Mouse (Mus musculus) layer of hippocampus, adult 18-20 months (tissue): ENCODE measurements around the gene Ankrd60. TPM values are rescaled to one million over a fixed set of nuclear protein-coding genes. Genes with fewer than 3 reads are reported as not detected.

ENCODE experiments used
- DNase-seq, 2 experiments: peaks; one replicate each; pipeline ENCODE4 v3.0.0; 2022; ENCODE audit warnings: low spot score in 2 of 2
- total RNA-seq, 2 experiments: library from RNA; stranded (reverse); gene quantifications; 2 replicates each; pipeline ENCODE4 v1.2.3; 2021

The Ankrd60 gene
- total RNA-seq, 2 experiments from 2014 or later = not detected

GRCm38 (mm10) chr2:173585387-173586117 is 7.4 kb upstream of the Ankrd60 start:
- no peak for DNase-seq

- no peak for DNase-seq
Observed at GRCm38 (mm10) chr2:173584361-173584760, 6.2 kb upstream of the Ankrd60 start.

GRCm38 (mm10) chr2:173583455-173583854 is 5.3 kb upstream of the Ankrd60 start:
- peak in 1 of 2 experiments; percentile 14 for DNase-seq

- DNase-seq = no peak
Observed at GRCm38 (mm10) chr2:173582903-173583302, 4.7 kb upstream of the Ankrd60 start.

GRCm38 (mm10) chr2:173581096-173581495 is 2.9 kb upstream of the Ankrd60 start:
- no peak for DNase-seq

GRCm38 (mm10) chr2:173578595-173578994 is 430 bp upstream of the Ankrd60 start:
- no peak for DNase-seq

GRCm38 (mm10) chr2:173564179-173564578 is 14.0 kb downstream of the Ankrd60 start:
- DNase-seq = no peak

- peak in 1 of 2 experiments; percentile 24 for DNase-seq
Observed at GRCm38 (mm10) chr2:173563336-173563735, 14.8 kb downstream of the Ankrd60 start.

- peak in 1 of 2 experiments; percentile 82 for DNase-seq
Observed at GRCm38 (mm10) chr2:173561851-173562442, 16.2 kb downstream of the Ankrd60 start.

GRCm38 (mm10) chr2:173558754-173559396 is 19.3 kb downstream of the Ankrd60 start:
- no peak for DNase-seq

GRCm38 (mm10) chr2:173553863-173554262 is 24.3 kb downstream of the Ankrd60 start:
- DNase-seq = no peak

- DNase-seq = no peak
Observed at GRCm38 (mm10) chr2:173550681-173551080, 27.5 kb downstream of the Ankrd60 start.

GRCm38 (mm10) chr2:173549236-173549635 is 28.9 kb downstream of the Ankrd60 start:
- no peak for DNase-seq

GRCm38 (mm10) chr2:173545992-173546703 is 32.0 kb downstream of the Ankrd60 start:
- peak; percentile 65 to 87 for DNase-seq

GRCm38 (mm10) chr2:173542716-173543115 is 35.4 kb downstream of the Ankrd60 start:
- DNase-seq = no peak

- no peak for DNase-seq
Observed at GRCm38 (mm10) chr2:173541748-173542147, 36.4 kb downstream of the Ankrd60 start.

GRCm38 (mm10) chr2:173539781-173540180 is 38.4 kb downstream of the Ankrd60 start:
- DNase-seq = no peak

GRCm38 (mm10) chr2:173535886-173536285 is 42.3 kb downstream of the Ankrd60 start:
- no peak for DNase-seq

- no peak for DNase-seq
Observed at GRCm38 (mm10) chr2:173535390-173535789, 42.8 kb downstream of the Ankrd60 start.

- no peak for DNase-seq
Observed at GRCm38 (mm10) chr2:173534581-173534980, 43.6 kb downstream of the Ankrd60 start.

GRCm38 (mm10) chr2:173532711-173533462 is 45.3 kb downstream of the Ankrd60 start:
- no peak for DNase-seq
